Mouse (Mus musculus) gastrocnemius, adult 2 months (tissue): Measurements from ENCODE around the gene Plpp3. TPM values are rescaled to one million over a fixed set of nuclear protein-coding genes. Genes with fewer than 3 reads are reported as not detected.

Experiments used
- DNase-seq: peaks from one replicate; pipeline ENCODE4 v3.0.0; 2022
- H3K27ac ChIP-seq: fragments of 200-600 bp; 2 replicates; pipeline ENCODE4 v1.8.1; 2022; ENCODE audit warnings: mild to moderate bottlenecking
- H3K4me3 ChIP-seq: fragments of 200-600 bp; 2 replicates; pipeline ENCODE4 v1.8.1; 2022; ENCODE audit warnings: mild to moderate bottlenecking, moderate library complexity
- CTCF ChIP-seq: fragments of 200-600 bp; IDR thresholded peaks from 2 replicates; pipeline ENCODE4 v1.8.1; 2022; ENCODE audit warnings: antibody characterized with exemption, mild to moderate bottlenecking, moderate library complexity
- intact Hi-C: fragments of 180-260 bp; cut with DNase I; formaldehyde crosslinking; loops from one replicate; pipeline ENCODE4 v1.15.1; 2025
- total RNA-seq, 2 experiments: library from RNA; stranded (reverse); gene quantifications; 2 replicates each; pipeline ENCODE4 v1.2.3; 2021

The Plpp3 gene
- total RNA-seq, 2 experiments from 2014 or later: 45.8 to 69.1 TPM

DNA sequence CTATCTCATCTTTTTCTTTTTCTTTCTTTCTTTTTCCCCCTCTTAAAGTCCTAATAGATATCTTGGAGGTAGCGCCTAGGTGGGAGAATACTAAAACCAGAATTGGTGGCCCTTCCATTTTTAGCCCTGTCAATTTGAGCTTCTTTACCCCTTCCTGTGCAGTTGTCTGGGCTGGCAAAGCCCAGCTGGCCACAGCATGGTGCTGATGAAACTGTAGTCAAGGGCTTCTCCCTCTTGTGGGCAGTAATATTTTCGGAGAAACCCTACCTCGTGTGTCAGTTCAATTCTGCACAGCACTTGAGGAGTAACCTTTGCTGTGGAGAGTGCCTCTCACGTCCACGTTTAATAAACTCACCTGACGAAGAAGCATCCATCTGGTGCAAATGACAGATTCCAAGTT, 4.9 kb downstream of the Plpp3 start:
- DNase-seq: no peak
- Histone ChIP-seq H3K27ac (peak overlapping the region; percentile 25), H3K4me3 (peak overlapping the region; percentile 99)
- peak; percentile 16; the same call in 1 of the 2 replicates for TF ChIP-seq CTCF
- intact Hi-C loops: loop anchor here (10.0 kb wide), 1 partner anchor 63 kb away; no protein-coding TSS in a partner anchor

DNA sequence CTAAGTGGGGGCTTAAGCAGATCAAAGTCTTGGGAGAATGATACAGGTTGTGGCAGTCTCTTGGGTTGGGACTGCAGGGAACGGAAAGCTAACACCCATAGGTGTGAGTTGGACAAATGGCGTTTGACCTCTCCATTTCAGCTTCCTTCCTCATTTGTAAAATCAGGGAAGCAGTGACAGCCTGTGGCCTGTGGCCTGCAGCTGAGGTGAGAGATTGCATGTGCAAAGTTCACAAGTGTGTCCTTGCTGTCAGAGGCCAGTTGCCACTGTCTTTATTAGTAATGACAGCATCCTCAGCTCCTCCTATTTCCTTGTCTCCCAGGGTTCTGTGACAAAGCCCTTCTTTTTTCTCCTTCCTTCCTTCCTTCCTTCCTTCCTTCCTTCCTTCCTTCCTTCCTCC, 5.5 kb downstream of the Plpp3 start:
- H3K27ac ChIP-seq: peak overlapping the region; percentile 25
- intact Hi-C loops: loop anchor here (10.0 kb wide), 1 partner anchor 62 kb away; no protein-coding TSS in a partner anchor

DNA sequence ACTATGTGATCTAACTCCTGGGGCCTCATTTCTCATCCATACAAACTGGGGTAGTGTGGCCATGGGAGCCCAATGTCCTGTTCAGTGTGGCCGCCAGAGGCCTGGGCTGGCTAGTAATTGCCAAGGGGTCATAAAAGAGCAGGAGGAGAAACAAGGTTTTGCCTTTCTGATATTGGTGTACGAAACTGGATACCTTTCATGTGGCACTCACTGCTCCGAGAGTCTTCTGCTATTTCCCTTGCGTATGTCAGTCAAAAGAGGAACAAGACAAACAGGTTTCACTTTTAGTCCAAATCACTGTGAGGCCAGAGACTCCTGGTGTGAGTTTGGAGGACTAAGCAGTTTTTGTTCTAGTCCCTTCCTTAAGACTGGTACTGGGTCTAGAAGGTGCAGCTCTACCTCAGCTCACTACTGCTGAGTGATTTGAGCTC, 6.8 kb downstream of the Plpp3 start:
- intact Hi-C loops: loop anchor here (10.0 kb wide), 1 partner anchor 61 kb away; no protein-coding TSS in a partner anchor
- peak overlapping the region; percentile 99 for H3K4me3 ChIP-seq
- peak overlapping the region; percentile 74 for H3K27ac ChIP-seq
- peak; percentile 54 for DNase-seq
- TF ChIP-seq CTCF: peak; percentile 33

More for the DNA sequence above, 5.5 kb downstream of the Plpp3 start:
- DNase-seq: no peak
- no peak for TF ChIP-seq CTCF
- peak overlapping the region; percentile 99 for H3K4me3 ChIP-seq

DNA sequence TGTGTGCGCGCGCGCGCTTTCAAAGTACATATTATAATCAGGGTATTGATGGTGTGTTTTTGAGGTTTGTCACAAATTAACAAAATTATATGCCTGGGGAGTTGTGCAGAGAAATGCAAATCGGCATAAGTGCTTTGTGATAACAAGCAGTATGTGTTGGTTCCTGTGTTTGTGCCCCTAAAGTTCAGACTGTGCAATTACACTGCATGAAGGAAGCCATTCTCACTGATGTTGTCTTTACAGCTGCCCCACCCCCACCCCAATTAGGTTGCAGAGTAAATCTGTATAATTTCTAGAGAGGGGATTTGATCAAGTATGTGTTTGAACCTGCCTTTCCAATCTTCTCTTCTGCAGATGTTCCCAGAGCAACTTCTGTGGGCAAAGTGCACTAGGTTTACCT, 7.8 kb downstream of the Plpp3 start:
- TF ChIP-seq CTCF: no peak
- H3K27ac ChIP-seq: no peak overlapping the region; the same call in 1 of the 2 replicates
- DNase-seq: no peak
- peak overlapping the region; percentile 99; the same call in 1 of the 2 replicates for H3K4me3 ChIP-seq
- intact Hi-C loops: loop anchor here (10.0 kb wide), 1 partner anchor 60 kb away; no protein-coding TSS in a partner anchor

DNA sequence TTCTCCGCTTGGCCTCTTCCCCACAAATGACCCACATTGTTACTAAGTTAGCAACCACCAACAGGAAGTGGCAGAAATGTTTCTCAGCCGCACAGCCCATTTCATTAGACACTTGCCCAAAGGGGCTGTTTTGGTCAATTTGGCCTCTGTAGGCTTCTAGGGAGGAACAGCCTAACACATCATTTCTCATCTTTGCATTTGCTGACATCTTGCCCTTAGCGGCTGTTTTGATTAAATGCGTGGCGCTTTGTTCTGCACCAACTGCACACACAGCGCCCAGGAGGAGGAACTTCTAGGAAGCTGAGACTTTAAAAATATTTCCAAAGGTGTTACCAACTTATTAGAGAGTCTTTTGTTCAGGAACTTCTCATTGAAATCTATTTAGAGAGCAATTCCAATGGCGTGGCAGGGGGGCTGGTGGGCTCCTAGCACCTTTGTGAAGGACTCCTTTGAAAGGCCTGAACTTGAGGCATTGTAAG, 12.0 kb downstream of the Plpp3 start:
- TF ChIP-seq CTCF: no peak
- no peak for DNase-seq
- Histone ChIP-seq H3K4me3 (peak overlapping the region; percentile 40), H3K27ac (peak overlapping the region; percentile 48)
- intact Hi-C loops: loop anchor here (10.0 kb wide), 1 partner anchor 56 kb away; no protein-coding TSS in a partner anchor

DNA sequence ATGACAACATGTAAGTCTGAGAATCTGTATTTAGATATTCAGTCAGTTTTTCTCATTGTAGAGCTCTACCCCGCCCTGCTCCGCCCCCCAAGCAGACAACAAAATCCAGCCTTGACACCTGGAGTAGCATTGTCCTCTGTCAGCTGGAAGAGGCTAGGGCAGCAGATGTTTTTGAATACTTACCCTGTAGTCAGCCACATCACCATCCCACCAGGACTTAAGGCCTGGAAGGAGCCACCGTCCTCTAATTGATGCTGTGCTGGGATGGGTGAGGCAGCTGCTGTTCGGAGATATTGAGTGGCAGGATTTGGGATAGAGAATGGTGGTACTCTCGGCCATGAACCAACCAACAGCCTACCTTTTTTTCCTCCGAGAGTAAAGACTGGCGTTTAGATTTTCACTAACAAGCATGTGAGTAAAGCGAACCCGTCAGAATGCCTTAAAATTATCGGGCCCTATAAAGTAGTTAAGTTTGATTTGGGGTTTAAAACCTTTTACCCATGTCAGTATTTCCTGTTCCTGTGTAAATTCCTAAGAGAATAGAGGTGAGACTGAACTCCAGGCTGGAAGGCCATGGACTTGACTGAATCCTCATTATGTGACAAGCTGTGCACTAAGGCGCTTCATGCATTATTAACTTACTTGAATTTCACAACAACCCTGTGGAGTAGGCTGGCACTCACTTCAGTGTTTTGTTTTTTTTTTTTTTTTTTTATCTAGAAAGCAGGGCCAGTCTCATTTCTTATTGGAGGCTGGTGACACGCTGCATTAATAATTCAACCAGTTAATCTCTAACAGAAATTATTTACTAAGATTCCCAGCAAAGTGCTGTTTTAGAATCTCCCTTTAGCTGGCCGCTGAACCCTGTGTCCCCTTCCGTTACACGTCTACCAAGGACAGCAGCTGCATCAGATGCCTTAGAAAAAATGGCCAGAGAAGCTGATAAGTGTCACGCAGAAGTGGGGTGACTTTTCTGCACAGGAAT, 13.0 kb downstream of the Plpp3 start:
- intact Hi-C loops: loop anchor here (10.0 kb wide), 1 partner anchor 55 kb away; no protein-coding TSS in a partner anchor
- no peak for TF ChIP-seq CTCF
- 0 out of 2 replicates have a peak overlapping the region, but pooled peaks have one; percentile 48 for H3K27ac ChIP-seq
- no peak for DNase-seq
- H3K4me3 ChIP-seq: no peak overlapping the region

DNA sequence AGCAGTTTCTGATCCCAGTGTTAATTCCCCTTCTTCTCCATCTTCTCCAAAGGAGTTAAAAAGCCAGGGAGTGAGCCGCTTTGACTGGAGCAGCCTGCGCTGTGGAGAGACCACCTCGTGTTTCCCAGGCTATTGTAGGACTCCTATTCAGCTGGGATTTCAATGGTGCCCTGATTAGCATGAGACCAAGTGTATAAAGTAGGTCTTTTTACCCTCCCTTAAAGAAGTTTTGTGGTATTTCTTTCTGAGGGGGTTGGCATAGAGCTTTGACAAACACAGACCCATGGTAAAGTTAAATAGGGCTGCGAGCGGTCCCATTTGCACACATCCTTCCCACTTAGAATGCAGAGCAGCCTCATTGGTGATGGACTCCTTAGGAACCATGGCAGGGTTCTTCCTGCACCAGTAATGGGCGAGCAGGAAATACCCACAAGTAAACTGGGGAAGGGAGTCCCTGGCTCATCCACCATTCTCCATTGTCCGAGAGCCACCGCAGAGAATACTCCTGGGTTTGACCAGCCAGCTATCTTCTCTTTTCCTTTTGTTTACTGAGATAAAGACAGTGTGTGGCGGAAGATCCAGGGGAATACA, 13.8 kb downstream of the Plpp3 start:
- no peak overlapping the region for H3K27ac ChIP-seq
- intact Hi-C loops: no loop called here
- no peak overlapping the region for H3K4me3 ChIP-seq
- DNase-seq: no peak
- no peak for TF ChIP-seq CTCF

DNA sequence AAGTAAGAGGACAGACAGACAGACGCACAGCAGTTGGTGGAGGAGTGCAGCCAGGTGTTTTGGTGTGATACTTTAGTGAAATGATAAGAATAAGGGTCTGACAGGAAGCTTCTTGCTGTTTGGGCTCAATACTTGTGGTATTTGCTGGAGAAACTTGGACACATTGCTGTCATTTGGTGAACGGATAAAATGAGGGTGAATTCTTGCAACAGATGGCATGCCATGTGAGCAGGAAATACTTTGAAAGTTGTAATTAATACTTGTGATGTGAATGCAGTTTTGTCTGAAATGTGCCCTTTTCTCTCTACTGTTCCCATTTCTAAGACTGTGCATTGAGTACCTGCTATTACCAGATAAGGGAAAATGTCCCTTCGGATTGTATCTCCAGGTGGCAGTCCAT, 14.3 kb downstream of the Plpp3 start:
- Histone ChIP-seq H3K4me3 (no peak overlapping the region), H3K27ac (no peak overlapping the region)
- TF ChIP-seq CTCF: no peak
- intact Hi-C loops: no loop called here
- no peak for DNase-seq

DNA sequence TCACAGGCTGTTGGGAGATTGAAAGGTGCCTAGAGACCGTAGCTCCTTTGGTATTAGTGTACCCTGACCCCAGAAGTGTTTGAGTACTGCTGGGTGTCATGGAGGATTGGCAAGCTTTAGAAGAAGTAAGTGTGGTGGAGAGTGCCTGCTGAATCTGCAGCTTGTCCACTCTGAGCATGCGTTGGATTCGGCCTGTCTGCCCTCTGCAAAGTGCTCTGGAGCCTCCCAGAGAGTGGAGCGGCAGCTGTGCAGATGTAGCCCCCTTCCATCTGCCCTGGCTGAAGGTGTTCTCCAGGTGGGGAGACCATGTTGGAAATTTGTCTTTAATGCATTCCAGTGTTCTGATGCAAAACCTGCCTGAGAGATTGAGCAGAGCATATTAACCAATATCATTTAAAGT, 17.6 kb downstream of the Plpp3 start:
- Histone ChIP-seq H3K4me3 (peak overlapping the region; percentile 9), H3K27ac (peak overlapping the region; percentile 46)
- DNase-seq: no peak
- TF ChIP-seq CTCF: no peak
- intact Hi-C loops: no loop called here

DNA sequence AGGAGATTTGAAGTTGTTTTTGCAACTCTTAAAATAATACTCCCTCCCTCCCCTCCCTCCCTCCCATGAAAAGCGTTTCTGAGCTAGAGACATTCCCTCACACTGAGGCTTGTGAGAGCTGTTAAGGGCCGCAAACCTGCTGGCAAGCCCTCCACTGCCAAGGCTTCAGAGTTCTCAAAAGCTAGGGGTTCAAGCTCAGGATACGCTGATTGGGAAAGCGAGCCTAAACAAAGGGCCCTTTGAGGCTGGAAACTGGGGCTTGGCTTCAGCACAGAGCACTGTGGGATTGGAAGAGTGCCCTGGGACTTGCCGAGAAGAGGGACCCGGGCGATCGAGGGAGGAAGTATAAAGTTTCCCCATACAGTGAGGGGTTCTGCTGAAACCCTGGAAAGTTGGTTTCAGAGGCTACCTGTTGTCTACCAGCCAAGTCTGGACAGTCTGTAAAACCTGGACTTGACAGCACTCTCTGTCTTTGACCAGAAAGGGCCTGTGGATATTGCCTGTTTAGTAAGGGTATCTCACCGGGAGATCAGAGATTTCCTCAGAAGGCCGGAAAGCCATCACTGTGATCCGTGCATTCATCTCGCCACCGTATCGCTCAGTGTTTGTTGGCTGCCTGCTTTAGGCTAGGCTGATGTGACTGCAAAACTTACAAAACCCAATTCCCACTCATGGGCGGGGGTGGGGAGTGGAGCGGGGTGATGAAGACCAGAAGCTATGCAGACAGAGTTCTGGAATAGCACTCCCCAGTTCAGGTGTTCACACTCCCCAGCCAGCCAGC, 18.3 kb downstream of the Plpp3 start:
- TF ChIP-seq CTCF: no peak
- intact Hi-C loops: no loop called here
- no peak for DNase-seq
- H3K4me3 ChIP-seq: peak overlapping the region; percentile 9
- peak overlapping the region; percentile 46 for H3K27ac ChIP-seq

DNA sequence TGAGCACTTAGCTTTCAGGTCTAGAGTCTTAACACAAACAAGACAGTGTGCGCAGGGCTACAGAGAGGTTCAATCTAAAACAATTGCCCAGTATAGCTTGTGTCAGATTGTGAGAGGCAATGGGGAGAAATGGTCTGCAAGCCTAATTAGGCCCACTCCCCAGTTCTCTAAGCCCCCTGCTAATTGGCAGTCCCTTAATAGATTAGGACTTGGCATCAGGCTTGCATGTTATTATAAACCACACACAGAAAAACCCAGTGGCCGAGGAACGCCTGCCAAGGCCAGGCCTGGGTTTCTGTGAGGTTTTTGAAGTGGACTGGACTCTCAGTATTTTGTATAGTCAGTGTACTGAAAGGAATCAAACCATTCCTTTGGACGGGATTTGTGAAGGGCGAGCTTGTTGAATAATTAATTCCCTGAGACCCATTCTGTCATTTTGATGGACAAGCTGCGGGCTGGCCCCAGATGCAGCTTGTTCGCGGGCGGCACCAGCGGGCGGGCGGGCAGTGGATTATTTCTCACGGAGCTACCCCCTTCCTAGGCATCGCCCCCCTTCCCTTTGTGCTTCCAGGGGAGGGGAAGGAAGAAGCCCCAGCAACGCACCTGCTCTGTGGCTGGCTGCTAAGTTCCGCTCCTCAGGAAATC, 24.0 kb downstream of the Plpp3 start:
- Histone ChIP-seq H3K27ac (peak overlapping the region; percentile 9; the same call in 1 of the 2 replicates), H3K4me3 (peak overlapping the region; percentile 21; the same call in 1 of the 2 replicates)
- no peak for DNase-seq
- intact Hi-C loops: no loop called here
- no peak for TF ChIP-seq CTCF
